Mouse (Mus musculus): ENCODE data around the gene Kcnip2. TPM values are rescaled to one million over a fixed set of nuclear protein-coding genes. Genes with fewer than 3 reads are reported as not detected.

Gene Kcnip2
- total and polyA plus RNA-seq, 2 experiments from 2014 or later, result 41.8 to 81.7 TPM

DNA sequence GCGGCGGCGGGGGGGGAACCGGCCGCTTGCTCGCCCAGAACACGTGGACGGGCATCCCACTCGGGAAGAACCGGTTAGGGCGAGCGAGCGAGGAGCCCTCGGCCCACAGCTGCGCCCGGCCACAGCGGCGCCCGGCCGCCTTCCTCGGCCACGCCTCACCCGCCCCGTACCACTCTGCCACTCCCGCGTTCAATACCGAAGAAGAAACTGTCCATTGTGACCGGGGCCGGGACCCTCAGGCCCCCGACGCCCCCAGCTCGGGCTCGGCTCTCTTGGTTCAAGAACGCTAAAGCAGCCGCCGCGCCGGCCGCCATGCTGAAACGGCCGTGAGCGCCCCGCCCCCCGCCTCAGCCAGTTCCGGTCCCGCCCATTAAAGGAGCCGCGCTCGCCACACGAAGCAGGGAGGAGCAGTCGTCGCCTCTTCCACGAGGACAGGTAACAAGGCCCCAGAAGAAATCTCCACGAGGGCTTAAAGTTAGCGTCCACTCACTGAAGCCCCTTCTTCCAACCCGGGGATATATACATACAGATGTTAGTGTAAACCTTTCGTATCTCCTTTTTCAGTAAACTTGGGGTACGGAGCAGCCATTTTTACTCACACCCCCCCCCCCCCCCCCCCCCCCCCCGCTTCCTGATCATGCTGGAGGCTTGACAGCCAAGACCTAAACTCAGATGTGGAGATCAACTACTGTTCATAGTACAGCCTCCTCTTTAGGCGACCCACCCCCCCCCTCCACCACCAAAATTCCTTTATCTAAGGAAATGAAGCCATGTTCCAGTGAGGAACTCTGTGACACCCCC, 66.4 kb downstream of the Kcnip2 start, which contains the start of gene Npm3:
Gene Npm3 (minus strand): TSS at position 349 of the 801 bp plus-strand sequence.
- Histone ChIP-seq H3K9me3 (replicated peaks; ENCODE audit: control insufficient read depth, low read length) (no peaks in the 10 kb centered on the region), H3K27me3 (ENCODE audit: control insufficient read depth, insufficient read depth, low read length) (peaks cover 17% of the 10 kb centered on the region), H3K27ac (ENCODE audit: low read depth) (peak within 1 kb of the TSS; percentile 0; the same call in 1 of the 2 replicates), H3K4me2 (ENCODE audit: low read depth, low read length) (peak within 1 kb of the TSS; percentile 99), H3K9ac (replicated peaks; ENCODE audit: low read depth, low read length) (peak within 1 kb of the TSS; percentile 74), H3K4me1 (ENCODE audit: control insufficient read depth, insufficient read depth) (peaks cover 15% of the 10 kb centered on the region), H3K4me3 (ENCODE audit: low read depth, low read length) (peak within 1 kb of the TSS; percentile 75), H3K36me3 (replicated peaks; ENCODE audit: control insufficient read depth, insufficient read depth, low read length) (peaks cover 36% of the 10 kb centered on the region)
- under 1% methylated on average over 54 of the region's 60 CpGs for WGBS
- DNase-seq (ENCODE audit: low spot score), result peak; percentile 82
- peak; percentile 82 for ATAC-seq (ENCODE audit: insufficient read depth, low read depth)
- TF ChIP-seq EP300 (IDR thresholded peaks at IDR 0.05; ENCODE audit: low read depth), result no peak
- no peak for TF ChIP-seq CTCF (IDR thresholded peaks at IDR 0.05; ENCODE audit: low read depth)

DNA sequence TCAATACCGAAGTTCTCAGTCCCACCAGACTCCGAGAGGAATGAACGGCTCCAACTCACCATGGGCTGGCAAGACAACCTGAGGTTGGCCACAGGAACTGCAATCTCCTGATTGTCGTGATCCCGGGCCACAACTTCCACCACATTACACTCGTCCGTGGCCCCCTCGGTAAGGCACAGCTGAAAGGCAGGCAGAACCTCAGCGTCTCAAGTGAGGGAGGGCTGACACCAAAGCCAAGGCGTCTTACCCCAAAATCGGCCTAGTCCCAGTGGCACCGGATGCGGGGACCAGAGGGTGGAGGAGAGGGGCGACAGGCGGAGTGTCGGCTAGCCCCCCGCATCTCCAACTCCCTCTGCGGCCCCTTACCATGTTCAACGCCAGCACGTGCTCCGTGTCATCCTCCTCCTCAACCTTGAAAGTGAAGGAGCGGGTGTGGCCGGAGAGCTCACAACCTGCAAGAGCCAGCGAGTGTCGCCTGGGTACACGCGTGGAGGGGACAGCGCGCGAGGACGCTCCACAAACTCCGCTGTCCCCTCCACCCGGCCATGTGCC, 67.1 kb downstream of the Kcnip2 start:
- TF ChIP-seq CTCF (IDR thresholded peaks at IDR 0.05; ENCODE audit: low read depth) (no peak), EP300 (IDR thresholded peaks at IDR 0.05; ENCODE audit: low read depth) (no peak)
- peak overlapping the region; percentile 0; the same call in 1 of the 2 replicates for H3K27ac ChIP-seq (ENCODE audit: low read depth)
- 1% methylated on average over 28 of the region's 33 CpGs for WGBS
- H3K4me1 ChIP-seq (ENCODE audit: control insufficient read depth, insufficient read depth), result peaks cover 15% of the 10 kb centered on the region
- peaks cover 24% of the 10 kb centered on the region for H3K27me3 ChIP-seq (ENCODE audit: control insufficient read depth, insufficient read depth, low read length)
- H3K9me3 ChIP-seq (replicated peaks; ENCODE audit: control insufficient read depth, low read length), result no peaks in the 10 kb centered on the region
- H3K4me2 ChIP-seq (ENCODE audit: low read depth, low read length), result peak overlapping the region; percentile 99
- peaks cover 29% of the 10 kb centered on the region for H3K36me3 ChIP-seq (replicated peaks; ENCODE audit: control insufficient read depth, insufficient read depth, low read length)
- H3K9ac ChIP-seq (replicated peaks; ENCODE audit: low read depth, low read length), result peak overlapping the region; percentile 74
- no peak for DNase-seq (ENCODE audit: low spot score)
- ATAC-seq (ENCODE audit: insufficient read depth, low read depth), result peak; percentile 32
- peak overlapping the region; percentile 75 for H3K4me3 ChIP-seq (ENCODE audit: low read depth, low read length)

DNA sequence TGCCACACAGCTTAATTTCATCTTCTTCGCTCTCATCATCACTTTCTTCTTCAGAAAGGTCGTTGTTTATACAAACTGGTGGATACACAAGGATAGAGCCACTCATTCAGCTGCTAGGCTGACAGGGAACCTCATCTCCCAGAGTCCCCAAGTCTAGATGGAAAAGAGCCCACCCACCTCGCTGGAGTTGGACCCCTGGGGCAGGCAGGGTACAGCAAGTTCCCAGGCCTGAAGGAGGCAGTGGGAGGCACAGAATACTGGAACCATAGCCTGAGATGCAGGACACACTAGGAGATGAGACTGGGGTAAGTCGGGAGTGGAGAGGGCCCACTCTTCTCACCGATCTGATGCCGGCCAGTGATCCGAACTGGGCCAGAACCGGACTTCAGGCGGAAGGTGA, 67.7 kb downstream of the Kcnip2 start:
- Histone ChIP-seq H3K9ac (replicated peaks; ENCODE audit: low read depth, low read length) (no peak overlapping the region), H3K4me1 (ENCODE audit: control insufficient read depth, insufficient read depth) (peaks cover 15% of the 10 kb centered on the region), H3K27me3 (ENCODE audit: control insufficient read depth, insufficient read depth, low read length) (peaks cover 30% of the 10 kb centered on the region), H3K36me3 (replicated peaks; ENCODE audit: control insufficient read depth, insufficient read depth, low read length) (peaks cover 25% of the 10 kb centered on the region), H3K4me3 (ENCODE audit: low read depth, low read length) (peak overlapping the region; percentile 75; the same call in 1 of the 2 replicates), H3K9me3 (replicated peaks; ENCODE audit: control insufficient read depth, low read length) (no peaks in the 10 kb centered on the region), H3K4me2 (ENCODE audit: low read depth, low read length) (peak overlapping the region; percentile 99), H3K27ac (ENCODE audit: low read depth) (no peak overlapping the region)
- no peak for TF ChIP-seq CTCF (IDR thresholded peaks at IDR 0.05; ENCODE audit: low read depth)
- no peak for TF ChIP-seq EP300 (IDR thresholded peaks at IDR 0.05; ENCODE audit: low read depth)
- WGBS, result 39% methylated on average over 9 of the region's 9 CpGs
- ATAC-seq (ENCODE audit: insufficient read depth, low read depth), result no peak
- no peak for DNase-seq (ENCODE audit: low spot score)

DNA sequence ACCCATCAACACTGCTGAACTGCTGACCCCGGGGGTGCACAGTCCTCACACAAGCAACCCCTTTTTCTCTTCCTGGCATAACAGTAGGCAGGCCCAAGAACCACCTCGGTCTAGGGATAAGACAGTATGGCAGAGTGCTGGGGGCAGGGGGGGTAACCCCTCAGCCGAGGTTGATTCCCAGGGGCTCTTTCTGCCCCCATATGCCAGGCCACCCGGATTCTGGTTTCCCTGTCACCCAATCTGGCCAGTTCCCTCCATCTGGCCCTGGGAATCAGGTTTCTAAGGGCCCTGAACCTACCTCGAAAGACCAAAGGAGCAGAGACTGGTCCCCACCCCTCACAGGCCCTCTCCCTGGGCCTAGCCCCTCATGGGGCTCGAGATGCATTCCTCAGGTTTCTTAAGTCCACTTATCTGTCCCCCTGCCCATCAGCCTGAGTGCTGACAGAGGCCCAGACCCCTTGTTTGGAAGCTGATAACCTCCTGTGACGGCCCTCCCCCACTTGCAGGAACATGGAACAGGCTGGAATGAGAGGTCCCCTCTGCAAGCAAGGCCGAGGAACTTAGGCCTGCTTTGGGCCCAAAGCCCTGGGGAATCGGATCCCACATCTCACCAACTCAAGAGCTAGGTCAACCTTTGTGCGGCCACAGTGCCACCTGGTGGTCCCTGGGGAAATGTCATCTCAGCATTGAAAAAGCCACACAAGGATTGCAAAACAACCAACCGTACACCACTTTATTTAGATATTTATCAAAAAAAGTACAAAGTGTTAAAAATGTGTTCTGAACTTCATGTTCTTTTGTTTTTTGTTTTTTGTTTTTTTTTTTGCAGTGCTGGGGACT, 68.6 kb downstream of the Kcnip2 start:
- peak; percentile 88 for TF ChIP-seq CTCF (IDR thresholded peaks at IDR 0.05; ENCODE audit: low read depth)
- TF ChIP-seq EP300 (IDR thresholded peaks at IDR 0.05; ENCODE audit: low read depth), result no peak
- peaks cover 15% of the 10 kb centered on the region for H3K4me1 ChIP-seq (ENCODE audit: control insufficient read depth, insufficient read depth)
- DNase-seq (ENCODE audit: low spot score), result peak; percentile 61
- H3K36me3 ChIP-seq (replicated peaks; ENCODE audit: control insufficient read depth, insufficient read depth, low read length), result peaks cover 16% of the 10 kb centered on the region
- H3K9ac ChIP-seq (replicated peaks; ENCODE audit: low read depth, low read length), result no peak overlapping the region
- H3K27ac ChIP-seq (ENCODE audit: low read depth), result no peak overlapping the region
- 27% methylated on average over 11 of the region's 11 CpGs for WGBS
- H3K4me2 ChIP-seq (ENCODE audit: low read depth, low read length), result no peak overlapping the region
- no peak overlapping the region for H3K4me3 ChIP-seq (ENCODE audit: low read depth, low read length)
- H3K27me3 ChIP-seq (ENCODE audit: control insufficient read depth, insufficient read depth, low read length), result peaks cover 37% of the 10 kb centered on the region
- H3K9me3 ChIP-seq (replicated peaks; ENCODE audit: control insufficient read depth, low read length), result no peaks in the 10 kb centered on the region
- ATAC-seq (ENCODE audit: insufficient read depth, low read depth), result peak; percentile 10

All from heart, postnatal 0 days (tissue).